Mouse (Mus musculus): ENCODE results near the gene D330045A20Rik.
"Not testable (repeated sequence)": the region's sequence is repeated elsewhere in the genome, so short reads cannot be mapped to it uniquely, and the experiment has no call there.

D330045A20Rik gene

DNA sequence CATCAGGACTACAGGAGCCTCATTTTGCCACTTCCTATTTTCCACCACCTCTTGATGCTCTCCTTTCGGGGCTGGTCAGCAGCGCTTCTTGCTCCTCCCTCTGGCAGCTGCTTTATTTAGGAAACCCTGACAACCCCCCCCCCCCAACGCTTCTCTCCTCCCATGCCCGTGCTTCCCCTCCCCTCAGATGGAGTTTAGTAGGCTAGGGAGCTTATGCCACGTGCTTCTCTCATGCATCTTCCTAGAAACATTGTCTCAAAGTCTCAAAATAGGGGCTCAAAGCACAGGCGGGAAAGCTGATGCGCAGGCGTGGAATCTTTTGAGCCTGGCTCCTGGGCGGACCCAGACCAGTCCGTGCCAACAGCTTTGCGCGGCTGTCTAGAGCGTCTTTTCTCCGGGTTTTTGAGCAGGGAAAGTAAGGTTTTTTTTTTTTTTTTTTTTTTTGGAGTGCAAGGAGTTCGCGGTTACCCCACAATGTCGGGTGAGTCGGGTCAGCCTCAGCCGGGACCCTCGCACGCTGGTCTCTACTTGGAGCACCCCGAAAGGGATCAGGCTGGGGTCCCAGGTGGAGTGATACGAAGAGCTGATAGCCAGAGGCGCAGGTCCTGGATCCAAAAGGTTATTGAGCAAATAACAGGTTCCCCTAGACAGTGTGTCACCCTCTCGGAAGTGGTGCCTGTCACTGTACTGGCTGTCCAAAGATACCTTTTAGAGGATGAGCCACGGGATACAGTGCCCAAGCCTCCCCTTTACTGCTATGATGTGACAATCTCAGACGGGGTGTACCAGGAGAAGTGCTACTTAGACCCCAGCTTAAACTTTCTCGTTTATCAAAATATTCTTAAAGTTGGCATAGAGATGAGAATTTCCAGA is at the start of gene D330045A20Rik:
Gene D330045A20Rik, plus strand, starts transcription at position 346 of the 873 bp plus-strand sequence.
- no peak for DNase-seq (ENCODE audit: extremely low spot score, low read depth, low spot score)

GRCm38 (mm10) chrX:139432550-139432949 is 47.6 kb upstream of the D330045A20Rik start:
- DNase-seq (ENCODE audit: extremely low spot score, low read depth, low spot score): no peak

GRCm38 (mm10) chrX:139435202-139435601 is 45.0 kb upstream of the D330045A20Rik start:
- no peak for DNase-seq (ENCODE audit: extremely low spot score, low read depth, low spot score)

DNA sequence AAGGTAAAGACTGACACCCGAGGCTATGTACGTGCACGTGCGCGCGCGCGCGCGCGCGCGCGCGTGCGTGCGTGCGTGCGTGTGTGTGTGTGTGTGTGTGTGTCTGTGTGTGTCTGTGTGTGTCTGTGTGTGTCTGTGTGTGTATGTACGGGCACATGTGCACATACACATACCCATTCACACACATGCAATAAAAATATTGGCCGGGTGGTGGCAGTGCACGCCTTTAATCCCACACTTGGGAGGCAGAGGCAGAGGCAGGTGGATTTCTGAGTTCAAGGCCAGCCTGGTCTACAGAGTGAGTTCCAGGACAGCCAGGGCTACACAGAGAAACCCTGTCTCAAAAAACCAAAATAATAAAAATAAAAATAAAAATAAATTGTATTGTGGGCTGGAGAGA is 39.1 kb upstream of the D330045A20Rik start:
- DNase-seq (ENCODE audit: extremely low spot score, low read depth, low spot score): not testable (repeated sequence)

- DNase-seq (ENCODE audit: extremely low spot score, low read depth, low spot score): no peak
These were observed 23.4 kb upstream of the D330045A20Rik start for GRCm38 (mm10) chrX:139456812-139457211.

- DNase-seq (ENCODE audit: extremely low spot score, low read depth, low spot score): no peak
These were observed 1.9 kb downstream of the D330045A20Rik start for GRCm38 (mm10) chrX:139482083-139482482.

DNA sequence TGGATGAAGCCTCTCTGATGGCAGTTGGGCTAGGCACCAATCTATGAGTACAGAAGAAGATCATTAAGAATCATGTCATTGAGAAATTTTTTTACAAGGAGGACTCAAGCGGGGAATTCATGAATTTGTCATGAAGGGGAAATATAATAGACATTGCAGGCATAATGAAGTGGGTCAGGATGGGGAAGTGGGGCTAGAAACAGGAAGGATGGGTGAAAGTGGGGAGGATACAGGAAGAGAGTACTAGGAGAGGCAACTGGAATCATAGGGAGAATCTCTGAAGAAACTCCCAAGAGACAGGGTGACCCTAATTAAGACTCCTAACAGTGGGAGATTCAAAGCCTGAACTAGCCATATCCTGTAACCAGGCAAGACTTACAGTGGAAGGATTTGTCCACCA is 4.8 kb downstream of the D330045A20Rik start:
- DNase-seq (ENCODE audit: extremely low spot score, low read depth, low spot score): no peak

- DNase-seq (ENCODE audit: extremely low spot score, low read depth, low spot score): no peak
These were observed 36.0 kb downstream of the D330045A20Rik start for GRCm38 (mm10) chrX:139516156-139516555.

DNA sequence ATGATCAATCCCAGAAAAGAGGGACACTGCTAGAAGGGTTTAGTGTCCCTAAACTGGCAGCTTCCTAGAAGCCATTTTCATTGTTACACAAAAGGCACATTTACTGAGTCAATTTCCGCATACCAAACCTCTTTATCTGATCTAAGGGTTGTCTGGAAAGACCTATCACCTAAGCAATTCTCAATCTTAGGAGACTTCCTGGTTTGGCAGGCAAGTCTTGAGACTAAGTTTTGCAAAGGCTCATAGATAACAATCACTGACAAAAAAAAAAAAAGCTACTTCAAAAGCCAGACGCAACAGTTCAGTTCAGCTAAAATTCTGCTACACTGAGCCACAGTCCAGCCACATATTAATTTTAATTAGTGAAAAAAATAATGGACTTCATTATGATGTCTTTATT is 39.1 kb downstream of the D330045A20Rik start:
- DNase-seq (ENCODE audit: extremely low spot score, low read depth, low spot score): no peak

DNA sequence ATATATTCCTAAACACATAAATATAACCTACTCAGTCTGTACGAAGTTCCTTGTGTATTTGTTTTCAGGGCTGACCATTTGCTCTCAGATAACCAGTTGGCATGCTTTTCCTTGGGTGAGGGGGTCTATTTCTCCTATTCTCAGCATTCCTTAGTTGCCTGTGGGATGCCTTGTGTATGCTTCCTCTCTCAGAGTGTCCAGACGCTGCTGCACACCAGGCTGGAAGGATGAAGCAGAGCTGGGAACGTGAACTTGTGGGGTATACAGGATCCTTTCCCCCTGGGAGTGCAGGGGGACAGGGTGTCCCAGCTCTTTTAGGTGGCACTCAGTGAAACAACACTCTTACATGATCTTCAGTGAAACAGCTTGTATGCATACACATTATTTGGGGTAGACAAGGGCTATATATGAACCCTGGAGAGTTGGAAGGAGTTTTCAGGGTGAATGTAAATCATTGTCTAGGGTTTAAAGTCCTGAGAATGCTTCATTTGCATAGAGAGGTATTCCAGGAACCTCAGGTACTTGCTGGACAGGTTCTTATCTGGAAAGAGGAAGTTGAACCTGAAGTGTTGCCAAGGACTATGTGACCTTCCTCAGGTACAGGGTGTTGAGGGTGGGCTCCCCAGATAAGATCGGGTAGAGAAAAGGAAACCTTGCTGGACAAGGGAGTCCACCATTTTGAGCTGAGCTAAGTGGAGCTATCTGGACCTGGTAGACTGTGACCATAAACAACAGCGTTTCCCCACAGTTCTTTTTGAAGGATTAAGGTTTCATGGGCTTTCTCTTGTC is 44.3 kb downstream of the D330045A20Rik start:
- DNase-seq (ENCODE audit: extremely low spot score, low read depth, low spot score): no peak

DNA sequence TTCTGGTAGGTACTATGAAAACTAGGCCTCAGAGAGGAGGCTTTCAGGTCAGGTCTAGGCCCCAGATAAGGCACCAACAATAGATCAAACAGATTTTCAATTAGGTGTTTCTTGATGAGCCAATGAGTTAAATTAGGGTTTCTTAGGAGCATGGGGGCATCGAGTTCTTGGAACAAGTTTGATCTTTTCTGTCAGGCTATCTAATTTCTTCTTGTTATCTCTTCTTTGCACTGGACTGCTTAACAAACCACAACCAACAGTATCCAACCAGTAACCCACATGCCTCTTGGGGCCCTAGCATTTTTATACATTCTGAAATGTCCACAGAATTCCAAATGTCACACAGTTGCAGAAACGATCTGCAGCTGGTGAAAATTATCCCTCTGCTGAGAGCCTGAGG is 45.6 kb downstream of the D330045A20Rik start:
- no peak for DNase-seq (ENCODE audit: extremely low spot score, low read depth, low spot score)

DNA sequence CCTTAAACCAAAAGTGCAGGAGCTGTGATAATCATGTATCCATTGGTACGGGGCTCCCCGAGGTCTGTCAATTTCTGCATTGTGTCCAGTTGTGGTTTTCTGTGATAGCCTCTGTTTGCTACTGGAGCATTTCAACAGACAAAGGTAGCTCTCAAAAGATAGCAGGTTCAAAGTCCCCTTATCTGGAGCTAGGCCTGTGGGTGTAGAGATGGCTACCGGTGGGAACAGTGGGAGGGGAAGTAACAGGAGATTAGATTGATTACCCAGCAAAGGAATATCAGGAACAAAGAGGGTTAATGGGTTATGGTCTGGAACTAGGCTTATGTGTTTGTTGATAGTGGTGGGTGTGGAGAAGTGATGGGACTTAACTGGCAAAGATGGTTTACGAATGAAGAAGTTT is 46.8 kb downstream of the D330045A20Rik start:
- no peak for DNase-seq (ENCODE audit: extremely low spot score, low read depth, low spot score)

GRCm38 (mm10) chrX:139529678-139530077 is 49.5 kb downstream of the D330045A20Rik start:
- DNase-seq (ENCODE audit: extremely low spot score, low read depth, low spot score): no peak

GRCm38 (mm10) chrX:139532293-139532692 is 52.1 kb downstream of the D330045A20Rik start:
- no peak for DNase-seq (ENCODE audit: extremely low spot score, low read depth, low spot score)

GRCm38 (mm10) chrX:139537641-139538397 is 57.7 kb downstream of the D330045A20Rik start:
- DNase-seq (ENCODE audit: extremely low spot score, low read depth, low spot score): no peak

GRCm38 (mm10) chrX:139543726-139544125 is 63.6 kb downstream of the D330045A20Rik start:
- no peak for DNase-seq (ENCODE audit: extremely low spot score, low read depth, low spot score)

- no peak for DNase-seq (ENCODE audit: extremely low spot score, low read depth, low spot score)
These were observed 70.3 kb downstream of the D330045A20Rik start for GRCm38 (mm10) chrX:139550456-139550855.

DNA sequence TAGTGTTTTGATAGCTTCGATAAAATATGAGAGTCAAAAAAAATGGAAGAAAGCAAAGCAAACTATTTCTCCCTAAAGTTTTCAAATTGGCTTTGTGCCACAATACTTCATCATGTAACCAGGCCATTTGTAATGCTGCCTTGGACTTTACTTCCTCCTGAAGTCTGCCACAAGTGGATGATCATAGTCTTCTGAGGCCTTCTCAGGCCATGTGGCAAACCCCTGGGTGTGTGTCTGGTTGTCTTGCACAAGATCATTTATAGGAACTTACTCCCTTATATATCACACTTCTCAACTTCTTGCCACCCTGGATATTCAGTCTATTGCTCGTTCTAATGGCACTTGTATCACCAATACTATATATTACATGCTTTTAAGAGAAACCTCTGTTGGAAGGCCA is 71.9 kb downstream of the D330045A20Rik start:
- DNase-seq (ENCODE audit: extremely low spot score, low read depth, low spot score): no peak

DNA sequence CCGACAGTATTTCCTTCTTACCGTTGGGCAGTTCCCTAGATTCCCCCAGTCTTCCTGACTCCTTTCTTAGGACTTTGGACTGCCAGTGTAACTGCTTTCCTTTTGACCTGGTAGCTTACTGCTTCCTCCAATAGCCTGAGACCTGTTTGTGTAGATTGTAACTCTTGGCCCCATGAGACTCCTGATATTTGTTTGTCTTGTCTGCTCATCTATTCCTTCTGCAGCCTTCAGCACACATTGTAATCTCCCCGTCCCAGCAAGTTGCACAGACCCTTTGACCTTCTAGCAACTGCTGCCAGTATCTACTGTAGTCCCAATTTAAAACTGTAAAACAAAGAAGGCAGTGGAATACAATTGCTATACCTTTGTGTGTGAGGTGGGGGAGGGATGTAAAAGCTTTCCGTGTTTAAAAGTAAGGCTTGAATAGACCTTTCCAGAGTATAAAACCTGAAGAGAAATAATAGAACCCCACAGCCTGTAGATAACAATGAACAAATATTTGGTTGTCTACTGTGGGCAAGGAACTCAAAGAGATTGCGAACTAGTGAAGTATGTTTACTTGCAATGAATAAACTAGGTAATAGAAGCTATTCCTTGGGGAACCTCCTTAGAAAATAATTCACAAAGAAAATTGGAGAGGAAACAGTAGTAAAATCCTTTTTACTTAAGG is 82.2 kb downstream of the D330045A20Rik start:
- no peak for DNase-seq (ENCODE audit: extremely low spot score, low read depth, low spot score)

GRCm38 (mm10) chrX:139562925-139563461 is 82.8 kb downstream of the D330045A20Rik start, which contains the start of gene Rnf128:
Rnf128 (plus strand) TSS chrX:139563316.
- no peak for DNase-seq (ENCODE audit: extremely low spot score, low read depth, low spot score)

Data from hindlimb bud, embryonic 11.5 days (tissue).